ENCODE assay signal across 20 mouse cellular contexts in the genomic region with DNA sequence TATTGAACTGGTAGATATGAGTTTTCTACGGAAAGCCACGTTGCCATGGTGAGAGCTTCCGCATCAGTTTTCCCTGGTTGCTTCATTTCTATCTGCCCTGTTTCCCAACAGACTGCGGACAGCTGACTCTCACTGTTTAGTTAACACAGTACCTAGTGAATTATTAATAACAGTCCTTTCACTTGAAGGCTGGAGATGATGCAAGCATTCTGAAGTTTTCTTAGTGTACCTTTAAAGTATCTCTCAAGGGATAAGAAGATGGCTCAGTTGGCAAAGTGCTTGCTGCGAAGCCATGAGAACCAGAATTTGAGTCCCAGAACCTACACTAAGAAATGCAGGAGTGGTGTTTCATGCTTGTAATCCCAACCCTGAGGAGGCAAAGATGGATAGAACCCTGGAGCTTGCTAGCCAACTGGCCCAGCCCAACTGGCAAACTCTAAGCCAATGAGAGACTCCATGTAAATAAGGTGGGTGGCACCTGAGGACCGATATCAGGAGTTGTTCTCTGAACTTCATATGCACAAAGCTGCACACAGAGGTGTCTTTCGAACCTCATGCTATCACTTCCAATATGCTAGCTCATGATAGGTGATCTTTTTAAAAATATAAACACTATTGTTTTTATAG. TPM values are rescaled to one million over a fixed set of nuclear protein-coding genes. Genes with fewer than 3 reads are reported as not detected.
DNase-seq lines count a peak whose midpoint lies in the region; ATAC-seq and TF ChIP-seq lines count a peak whose summit lies in the region.
"Had no signal": no experiment of that assay in that cellular context is flagged by ENCODE, and none has a peak within 500 bp of the region (broad histone marks: within the 10 kb centered on the region; RNA-seq: fewer than 3 reads in every experiment).

No protein-coding gene starts in this region.

- no peaks in the 10 kb centered on the region for H3K4me1 ChIP-seq in kidney, embryonic 14.5 days (ENCODE audit: control insufficient read depth, insufficient read depth, low read length)
- no peaks in the 10 kb centered on the region for H3K4me1 ChIP-seq in testis, adult 2 months (ENCODE audit: control insufficient read depth, insufficient read depth, low read length)
- H3K4me1 ChIP-seq in liver, adult 2 months (ENCODE audit: control insufficient read depth, insufficient read depth, low read length), result peaks cover 4% of the 10 kb centered on the region; the same call in 1 of the 2 replicates
- H3K4me1 ChIP-seq in forebrain, embryonic 15.5 days, result no peaks in the 10 kb centered on the region
- no peaks in the 10 kb centered on the region; the same call in 1 of the 2 replicates for H3K4me1 ChIP-seq in hindbrain, embryonic 16.5 days (ENCODE audit: control insufficient read depth, insufficient read depth, low read depth, low read length)
- H3K4me1 ChIP-seq: embryonic facial prominence, embryonic 13.5 days; forebrain, embryonic 10.5 days; hindbrain, embryonic 10.5 days; lung, embryonic 15.5 days had no signal

- no peaks in the 10 kb centered on the region for H3K36me3 ChIP-seq in kidney, embryonic 14.5 days (ENCODE audit: control insufficient read depth, insufficient read depth, low read length)
- H3K36me3 ChIP-seq in testis, adult 2 months (ENCODE audit: control insufficient read depth, insufficient read depth, low read length), result no peaks in the 10 kb centered on the region
- no peaks in the 10 kb centered on the region for H3K36me3 ChIP-seq in liver, adult 2 months (ENCODE audit: control insufficient read depth, insufficient read depth, low read length)
- no peaks in the 10 kb centered on the region for H3K36me3 ChIP-seq in forebrain, embryonic 15.5 days
- no peaks in the 10 kb centered on the region for H3K36me3 ChIP-seq in hindbrain, embryonic 16.5 days (ENCODE audit: control insufficient read depth, insufficient read depth, low read length)
- H3K36me3 ChIP-seq: embryonic facial prominence, embryonic 13.5 days; forebrain, embryonic 10.5 days; hindbrain, embryonic 10.5 days; lung, embryonic 15.5 days; midbrain, embryonic 13.5 days had no signal

- no peaks in the 10 kb centered on the region for H3K9me3 ChIP-seq in kidney, embryonic 14.5 days (ENCODE audit: control insufficient read depth, low read length)
- H3K9me3 ChIP-seq in forebrain, embryonic 15.5 days, result no peaks in the 10 kb centered on the region
- H3K9me3 ChIP-seq in hindbrain, embryonic 16.5 days (ENCODE audit: control insufficient read depth, low read length), result no peaks in the 10 kb centered on the region
- H3K9me3 ChIP-seq: embryonic facial prominence, embryonic 13.5 days; forebrain, embryonic 10.5 days; hindbrain, embryonic 10.5 days; lung, embryonic 15.5 days; midbrain, embryonic 13.5 days had no signal

- no peaks in the 10 kb centered on the region for H3K27me3 ChIP-seq in kidney, embryonic 14.5 days (ENCODE audit: control insufficient read depth, insufficient read depth, low read length)
- H3K27me3 ChIP-seq in testis, adult 2 months (ENCODE audit: control insufficient read depth, insufficient read depth, low read length), result no peaks in the 10 kb centered on the region
- no peaks in the 10 kb centered on the region for H3K27me3 ChIP-seq in liver, adult 2 months (ENCODE audit: control insufficient read depth, insufficient read depth, low read length)
- H3K27me3 ChIP-seq in forebrain, embryonic 15.5 days, result no peaks in the 10 kb centered on the region
- no peaks in the 10 kb centered on the region for H3K27me3 ChIP-seq in hindbrain, embryonic 16.5 days (replicated peaks; ENCODE audit: control insufficient read depth, insufficient read depth, low read length)
- H3K27me3 ChIP-seq: embryonic facial prominence, embryonic 13.5 days; lung, embryonic 15.5 days; midbrain, embryonic 13.5 days had no signal

- no peaks in the 10 kb centered on the region for H3K79me2 ChIP-seq in liver, adult 2 months (ENCODE audit: control insufficient read depth, insufficient read depth, low read length)

- no peak for ATAC-seq in kidney, embryonic 14.5 days (ENCODE audit: low FRiP score, low TSS enrichment)
- no peak for ATAC-seq in forebrain, embryonic 15.5 days (replicated peaks)
- ATAC-seq in hindbrain, embryonic 16.5 days, result no peak
- ATAC-seq: midbrain, embryonic 13.5 days had no signal

- no peak for TF ChIP-seq CTCF in testis, adult 2 months (IDR thresholded peaks at IDR 0.05; ENCODE audit: control insufficient read depth, insufficient read depth, insufficient replicate concordance, low read depth, low read length)
- TF ChIP-seq CTCF in liver, adult 2 months (IDR thresholded peaks at IDR 0.05; ENCODE audit: low read depth, low read length), result no peak

- no peak overlapping the region for H3K4me2 ChIP-seq in kidney, embryonic 14.5 days (replicated peaks; ENCODE audit: low read depth, low read length)
- H3K4me2 ChIP-seq in forebrain, embryonic 15.5 days (replicated peaks), result no peak overlapping the region
- H3K4me2 ChIP-seq in hindbrain, embryonic 16.5 days (ENCODE audit: low read length), result no peak overlapping the region
- H3K4me2 ChIP-seq: embryonic facial prominence, embryonic 13.5 days; lung, embryonic 15.5 days; midbrain, embryonic 13.5 days had no signal

- no peak overlapping the region for H3K4me3 ChIP-seq in kidney, embryonic 14.5 days (ENCODE audit: low read length)
- H3K4me3 ChIP-seq in testis, adult 2 months (ENCODE audit: control insufficient read depth, low read depth, low read length), result no peak overlapping the region
- H3K4me3 ChIP-seq in liver, adult 2 months (ENCODE audit: insufficient read depth, low read depth, low read length), result no peak overlapping the region
- H3K4me3 ChIP-seq in forebrain, embryonic 15.5 days, result no peak overlapping the region
- H3K4me3 ChIP-seq in hindbrain, embryonic 16.5 days (ENCODE audit: low read length), result no peak overlapping the region
- H3K4me3 ChIP-seq: embryonic facial prominence, embryonic 13.5 days; forebrain, embryonic 10.5 days; hindbrain, embryonic 10.5 days; lung, embryonic 15.5 days; midbrain, embryonic 13.5 days had no signal

- H3K27ac ChIP-seq in kidney, embryonic 14.5 days (ENCODE audit: low read depth, low read length), result no peak overlapping the region
- peak overlapping the region; percentile 7; the same call in 1 of the 2 replicates for H3K27ac ChIP-seq in testis, adult 2 months (ENCODE audit: control insufficient read depth, insufficient read depth, low read depth, low read length)
- no peak overlapping the region; the same call in 1 of the 2 replicates for H3K27ac ChIP-seq in liver, adult 2 months (replicated peaks; ENCODE audit: insufficient read depth, low read depth, low read length)
- H3K27ac ChIP-seq in forebrain, embryonic 15.5 days (replicated peaks), result no peak overlapping the region
- no peak overlapping the region for H3K27ac ChIP-seq in hindbrain, embryonic 16.5 days (ENCODE audit: low read depth, low read length)
- H3K27ac ChIP-seq: embryonic facial prominence, embryonic 13.5 days; forebrain, embryonic 10.5 days; hindbrain, embryonic 10.5 days; lung, embryonic 15.5 days; midbrain, embryonic 13.5 days had no signal

- DNase-seq in kidney, adult 11 months, result peak; percentile 49
- no peak for DNase-seq in testis, postnatal 10 days (ENCODE audit: low spot score)
- peak; percentile 95 for DNase-seq in liver, adult 2 months (ENCODE audit: extremely low read depth, low read depth, low spot score)
- no peak for DNase-seq in urinary bladder, postnatal 10 days (ENCODE audit: low spot score)
- DNase-seq: adrenal gland, postnatal 25 days; cerebellum, postnatal 14 days; right cerebral cortex, postnatal 25 days; thymus, adult 2 months had no signal

- no peak for TF ChIP-seq POLR2A in testis, adult 2 months (IDR thresholded peaks at IDR 0.05; ENCODE audit: control insufficient read depth, low read depth, low read length)
- no peak for TF ChIP-seq POLR2A in liver, adult 2 months (IDR thresholded peaks at IDR 0.05; ENCODE audit: extremely low read depth, insufficient read depth, low read length)

- H3K9ac ChIP-seq in kidney, embryonic 14.5 days (ENCODE audit: low read depth, low read length), result no peak overlapping the region
- no peak overlapping the region for H3K9ac ChIP-seq in liver, adult 2 months (ENCODE audit: low read depth, low read length)
- no peak overlapping the region for H3K9ac ChIP-seq in forebrain, embryonic 15.5 days (replicated peaks)
- no peak overlapping the region for H3K9ac ChIP-seq in hindbrain, embryonic 16.5 days (ENCODE audit: low read depth, low read length)
- H3K9ac ChIP-seq: embryonic facial prominence, embryonic 13.5 days; lung, embryonic 15.5 days; midbrain, embryonic 13.5 days had no signal

- 69% methylated on average over 7 of the region's 7 CpGs for WGBS in kidney, embryonic 14.5 days
- WGBS in liver, adult 2 months, result 23% methylated on average over 7 of the region's 7 CpGs
- 73% methylated on average over 7 of the region's 7 CpGs for WGBS in forebrain, embryonic 15.5 days
- 66% methylated on average over 7 of the region's 7 CpGs for WGBS in hindbrain, embryonic 16.5 days

RNA-seq across cellular contexts. Expression of gene Stmnd1, which starts 35.7 kb away (rescaled TPM):
- polyA plus RNA-seq in kidney, embryonic 14.5 days (2014; fragmentation: Nextera tagmentation; extraction: Ambion mirVana), result 0.47 and 0.57 TPM in 2 replicates
- 0.16 and 0.29 TPM in 2 replicates for polyA plus RNA-seq in testis, adult 2 months (2012; rRNA removed)
- total RNA-seq in liver, adult 2 months (2014; rRNA removed), result not detected in 2 replicates
- polyA plus RNA-seq in liver, adult 2 months (2012; rRNA removed), result not detected in 2 replicates
- not detected in 2 replicates for polyA plus RNA-seq in forebrain, embryonic 15.5 days (2015; fragmentation: Nextera tagmentation; extraction: Ambion mirVana)
- 0.11 and 0.23 TPM in 2 replicates for polyA plus RNA-seq in hindbrain, embryonic 16.5 days (2015; fragmentation: Nextera tagmentation; extraction: Ambion mirVana)
- total RNA-seq: adrenal gland, postnatal 25 days; left cerebral cortex, adult 18-20 months had no signal
- polyA plus RNA-seq: embryonic facial prominence, embryonic 13.5 days; forebrain, embryonic 10.5 days; heart, embryonic 14.5 days; hindbrain, embryonic 10.5 days; intestine, embryonic 14.5 days; midbrain, embryonic 13.5 days; thymus, adult 2 months had no signal

Comparison
In these comparisons a context has a peak if more than half of its experiments do, and no peak if none do; other contexts are left out.
1. DNase-seq: peak in kidney, adult 11 months (single experiment) and liver, adult 2 months (single experiment); none in testis, postnatal 10 days (single experiment) and urinary bladder, postnatal 10 days (single experiment).